Mouse (Mus musculus) C2C12 (cell line): Measurements from ENCODE around the gene Sertad3.

ENCODE experiments used
- CTCF ChIP-seq: IDR thresholded peaks from one replicate; pipeline ENCODE4 v1.5.1; 2011; ENCODE audit not compliant: control insufficient read depth, insufficient read depth, insufficient read length
- MAX ChIP-seq: IDR thresholded peaks from one replicate; pipeline ENCODE4 v1.6.1; 2011; ENCODE audit warnings: mild to moderate bottlenecking, control low read depth
- USF1 ChIP-seq: IDR thresholded peaks from one replicate; pipeline ENCODE4 v1.6.1; 2011; ENCODE audit warnings: low read depth, mild to moderate bottlenecking, control low read depth, moderate library complexity

GRCm38 (mm10) chr7:27455273-27455672 is 18.3 kb upstream of the Sertad3 start:
- TF ChIP-seq CTCF (no peak), USF1 (no peak), MAX (no peak)
